Mouse (Mus musculus): ENCODE measurements around the gene Dnmbp. TPM values are rescaled to one million over a fixed set of nuclear protein-coding genes. Genes with fewer than 3 reads are reported as not detected.

Gene Dnmbp
- polyA plus RNA-seq, 1 experiment from 2014 or later: 7.4 TPM

DNA sequence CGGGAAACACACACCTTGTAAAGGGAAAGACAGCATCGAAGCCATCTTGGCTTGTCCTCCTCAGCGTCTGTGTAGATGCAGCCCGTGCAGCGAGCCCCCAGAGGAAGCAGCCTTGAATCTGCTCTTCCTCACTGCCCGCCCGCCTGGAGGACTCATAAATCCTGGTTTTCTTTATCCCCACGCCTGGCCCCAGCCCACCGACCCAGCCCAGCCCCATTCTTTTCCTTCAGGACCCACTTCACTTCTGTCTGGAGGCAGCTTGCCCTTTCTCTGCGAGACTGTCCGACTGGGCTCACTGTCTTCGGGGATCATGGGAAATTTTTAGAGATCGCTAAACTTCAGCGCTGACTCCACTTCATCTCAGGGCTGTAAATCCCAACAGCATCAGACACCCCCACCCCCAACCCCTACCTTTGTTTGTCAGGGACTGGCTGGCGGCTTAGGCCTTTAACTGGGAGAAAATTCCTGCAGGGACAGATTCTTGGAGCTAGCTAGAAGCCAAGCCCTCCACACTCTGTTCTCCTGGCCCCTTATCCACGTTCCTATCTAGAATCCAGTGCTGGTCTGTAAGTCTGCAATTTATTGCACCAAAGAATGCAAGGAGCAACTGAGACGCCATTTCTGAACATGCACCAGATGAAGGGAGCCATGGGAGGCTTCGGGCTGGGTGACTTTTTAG is 57.0 kb downstream of the Dnmbp start:
- Histone ChIP-seq H3K9me3 (replicated peaks; ENCODE audit: control insufficient read depth, low read length, poor library complexity, severe bottlenecking) (no peaks in the 10 kb centered on the region), H3K4me3 (ENCODE audit: low read depth, low read length) (peak overlapping the region; percentile 20), H3K9ac (ENCODE audit: low read depth, low read length) (peak overlapping the region; percentile 40; the same call in 1 of the 2 replicates), H3K4me2 (ENCODE audit: low read length) (peak overlapping the region; percentile 51), H3K36me3 (ENCODE audit: control insufficient read depth, insufficient read depth, low read length) (no peaks in the 10 kb centered on the region), H3K27me3 (ENCODE audit: control insufficient read depth, insufficient read depth, low read depth, low read length) (no peaks in the 10 kb centered on the region), H3K4me1 (ENCODE audit: control insufficient read depth, insufficient read depth, low read length) (peaks cover 21% of the 10 kb centered on the region), H3K27ac (ENCODE audit: low read length) (no peak overlapping the region)
- WGBS: 18% methylated on average over 18 of the region's 18 CpGs
- ATAC-seq: no peak

DNA sequence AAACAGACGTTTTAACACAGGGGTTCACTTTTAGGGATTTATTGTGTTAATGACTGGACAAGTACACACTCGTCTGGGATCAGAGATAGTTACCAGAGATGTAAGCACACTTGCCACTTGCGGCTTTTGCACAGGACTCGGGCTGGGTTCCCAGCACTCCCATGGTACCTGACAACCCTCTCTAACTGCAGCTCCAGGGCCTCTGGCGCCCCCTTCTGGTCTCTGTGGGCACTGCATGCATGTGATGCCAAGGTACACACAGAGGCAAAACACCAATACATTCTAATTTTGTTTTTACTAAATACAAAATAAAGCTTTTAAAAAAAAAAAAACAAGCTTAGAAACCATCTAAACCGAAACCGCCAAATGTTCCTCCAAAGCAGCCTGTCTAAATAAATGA is 58.4 kb downstream of the Dnmbp start:
- no peak overlapping the region for H3K4me2 ChIP-seq (ENCODE audit: low read length)
- H3K27ac ChIP-seq (ENCODE audit: low read length): no peak overlapping the region
- H3K9ac ChIP-seq (ENCODE audit: low read depth, low read length): no peak overlapping the region
- H3K36me3 ChIP-seq (ENCODE audit: control insufficient read depth, insufficient read depth, low read length): no peaks in the 10 kb centered on the region
- no peak for ATAC-seq
- H3K4me3 ChIP-seq (ENCODE audit: low read depth, low read length): no peak overlapping the region
- WGBS: 88% methylated on average over 7 of the region's 7 CpGs
- no peaks in the 10 kb centered on the region for H3K9me3 ChIP-seq (replicated peaks; ENCODE audit: control insufficient read depth, low read length, poor library complexity, severe bottlenecking)
- peaks cover 28% of the 10 kb centered on the region for H3K4me1 ChIP-seq (ENCODE audit: control insufficient read depth, insufficient read depth, low read length)
- no peaks in the 10 kb centered on the region for H3K27me3 ChIP-seq (ENCODE audit: control insufficient read depth, insufficient read depth, low read depth, low read length)

DNA sequence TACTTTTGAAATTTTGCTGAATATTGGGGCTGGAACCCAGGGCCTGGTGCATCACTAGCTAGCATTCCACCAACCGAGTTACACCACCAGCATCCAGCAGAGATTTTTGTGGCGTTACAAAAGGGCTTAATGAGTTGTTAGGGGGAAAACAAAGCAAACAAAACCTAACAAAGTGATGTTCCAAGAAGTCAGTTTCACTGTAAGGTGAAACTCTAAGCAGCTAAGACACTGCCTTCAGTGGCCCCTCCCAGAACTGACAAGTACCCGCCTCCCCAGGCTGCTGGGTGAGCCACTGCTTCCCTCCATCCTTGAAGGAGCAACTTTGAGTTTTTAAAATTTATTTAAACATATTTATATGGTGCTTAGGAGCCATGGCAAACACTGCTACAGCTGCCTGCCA is 59.6 kb downstream of the Dnmbp start:
- WGBS: 19% methylated on average over 3 of the region's 3 CpGs
- H3K4me1 ChIP-seq (ENCODE audit: control insufficient read depth, insufficient read depth, low read length): peaks cover 32% of the 10 kb centered on the region
- H3K27ac ChIP-seq (ENCODE audit: low read length): no peak overlapping the region
- H3K9ac ChIP-seq (ENCODE audit: low read depth, low read length): no peak overlapping the region
- ATAC-seq: no peak
- H3K9me3 ChIP-seq (replicated peaks; ENCODE audit: control insufficient read depth, low read length, poor library complexity, severe bottlenecking): no peaks in the 10 kb centered on the region
- no peak overlapping the region for H3K4me2 ChIP-seq (ENCODE audit: low read length)
- no peaks in the 10 kb centered on the region for H3K36me3 ChIP-seq (ENCODE audit: control insufficient read depth, insufficient read depth, low read length)
- H3K27me3 ChIP-seq (ENCODE audit: control insufficient read depth, insufficient read depth, low read depth, low read length): no peaks in the 10 kb centered on the region
- H3K4me3 ChIP-seq (ENCODE audit: low read depth, low read length): no peak overlapping the region

DNA sequence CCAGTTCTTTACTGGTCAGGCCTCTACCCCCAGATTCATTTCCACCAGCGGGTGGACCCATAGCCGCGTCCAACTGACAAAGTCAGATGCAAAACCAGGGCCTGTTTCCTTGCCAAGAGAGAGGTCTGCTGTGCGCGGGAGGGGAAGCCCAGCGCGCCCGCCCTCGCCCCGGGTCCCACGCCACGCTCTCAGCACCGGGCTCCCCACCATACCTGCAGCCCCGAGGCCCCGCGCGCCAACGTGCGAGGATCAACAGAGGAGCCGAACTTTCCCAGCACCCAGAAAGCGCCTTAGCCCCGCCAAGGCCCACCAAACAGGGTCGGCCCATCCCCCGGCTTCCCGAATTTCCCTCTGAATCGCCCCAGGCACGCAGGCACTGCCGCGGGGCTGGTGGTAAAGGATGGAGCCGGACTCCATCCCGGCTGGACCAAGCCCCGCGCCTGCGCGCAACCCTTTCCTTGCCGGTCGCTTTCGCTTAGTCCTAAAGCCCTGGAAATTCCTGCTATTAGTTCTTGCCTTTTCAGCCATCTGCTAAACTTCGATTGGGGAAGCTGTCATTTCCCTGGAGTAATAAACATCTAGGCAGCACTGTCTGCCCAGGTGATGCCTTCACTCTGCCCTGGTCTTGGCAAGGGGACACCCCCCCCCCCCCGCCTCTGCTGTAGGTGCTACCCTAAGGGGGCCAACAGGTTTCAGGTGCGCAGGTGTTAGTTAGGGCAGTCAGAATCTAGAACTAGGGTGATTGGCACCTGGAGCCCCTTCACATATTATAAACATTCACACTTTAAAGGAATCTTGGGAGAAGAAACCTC is 60.4 kb downstream of the Dnmbp start:
- Histone ChIP-seq H3K27ac (ENCODE audit: low read length) (peak overlapping the region; percentile 78), H3K4me2 (ENCODE audit: low read length) (peak overlapping the region; percentile 76), H3K4me3 (ENCODE audit: low read depth, low read length) (peak overlapping the region; percentile 73), H3K27me3 (ENCODE audit: control insufficient read depth, insufficient read depth, low read depth, low read length) (no peaks in the 10 kb centered on the region), H3K36me3 (ENCODE audit: control insufficient read depth, insufficient read depth, low read length) (no peaks in the 10 kb centered on the region), H3K4me1 (ENCODE audit: control insufficient read depth, insufficient read depth, low read length) (peaks cover 32% of the 10 kb centered on the region), H3K9ac (ENCODE audit: low read depth, low read length) (peak overlapping the region; percentile 70), H3K9me3 (replicated peaks; ENCODE audit: control insufficient read depth, low read length, poor library complexity, severe bottlenecking) (no peaks in the 10 kb centered on the region)
- 2% methylated on average over 41 of the region's 41 CpGs for WGBS
- ATAC-seq: peak; percentile 88

DNA sequence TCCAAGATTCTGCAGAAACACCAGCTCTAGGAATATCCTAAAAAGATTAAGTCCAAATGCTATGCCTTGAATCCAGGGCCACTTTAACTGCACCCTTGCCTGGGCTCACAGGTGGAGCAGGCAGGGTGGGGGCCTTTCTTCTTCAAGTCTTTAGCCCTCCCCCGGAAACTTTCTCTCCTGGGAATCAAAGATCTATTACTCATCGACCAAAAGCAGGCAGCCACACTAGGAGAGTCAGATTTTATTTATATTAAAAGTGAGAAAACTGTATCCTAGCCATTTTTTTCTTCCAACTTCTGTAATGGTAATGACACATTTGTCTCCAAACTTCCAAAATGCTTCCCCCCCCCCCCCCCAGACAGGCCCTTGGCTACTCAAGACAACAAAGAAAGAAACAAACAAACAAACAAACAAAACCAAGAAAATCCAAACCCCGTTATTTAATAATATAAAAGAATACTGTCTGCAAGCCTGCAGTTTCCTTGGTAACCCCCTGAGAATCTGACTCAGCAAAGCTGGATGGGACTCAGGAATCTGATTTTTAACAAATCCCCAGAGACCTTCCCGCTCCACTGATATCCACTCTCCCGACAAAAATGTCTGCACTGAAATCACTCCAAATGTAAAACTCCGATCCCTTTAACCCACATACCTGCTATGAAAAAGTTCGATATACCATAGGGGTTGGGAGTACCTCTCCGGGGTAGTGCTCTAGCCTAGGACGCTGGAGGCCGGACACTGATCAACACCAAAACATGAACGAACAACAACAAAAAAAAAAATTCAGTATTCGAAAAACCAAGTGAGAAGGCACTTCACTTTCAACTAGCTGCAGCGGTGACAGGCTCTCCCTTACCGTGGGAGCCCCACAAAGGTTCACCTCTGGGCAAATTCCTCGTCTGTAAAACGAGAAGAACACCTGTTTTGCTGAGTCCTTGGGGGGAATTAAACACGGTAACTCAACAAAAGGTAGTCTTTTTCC is 61.6 kb downstream of the Dnmbp start:
- WGBS: 2% methylated on average over 17 of the region's 17 CpGs
- H3K27me3 ChIP-seq (ENCODE audit: control insufficient read depth, insufficient read depth, low read depth, low read length): no peaks in the 10 kb centered on the region
- peaks cover 31% of the 10 kb centered on the region for H3K4me1 ChIP-seq (ENCODE audit: control insufficient read depth, insufficient read depth, low read length)
- H3K4me2 ChIP-seq (ENCODE audit: low read length): peak overlapping the region; percentile 76
- H3K36me3 ChIP-seq (ENCODE audit: control insufficient read depth, insufficient read depth, low read length): no peaks in the 10 kb centered on the region
- no peaks in the 10 kb centered on the region for H3K9me3 ChIP-seq (replicated peaks; ENCODE audit: control insufficient read depth, low read length, poor library complexity, severe bottlenecking)
- ATAC-seq: no peak
- H3K4me3 ChIP-seq (ENCODE audit: low read depth, low read length): peak overlapping the region; percentile 73
- H3K9ac ChIP-seq (ENCODE audit: low read depth, low read length): peak overlapping the region; percentile 53
- H3K27ac ChIP-seq (ENCODE audit: low read length): no peak overlapping the region; the same call in 1 of the 2 replicates

DNA sequence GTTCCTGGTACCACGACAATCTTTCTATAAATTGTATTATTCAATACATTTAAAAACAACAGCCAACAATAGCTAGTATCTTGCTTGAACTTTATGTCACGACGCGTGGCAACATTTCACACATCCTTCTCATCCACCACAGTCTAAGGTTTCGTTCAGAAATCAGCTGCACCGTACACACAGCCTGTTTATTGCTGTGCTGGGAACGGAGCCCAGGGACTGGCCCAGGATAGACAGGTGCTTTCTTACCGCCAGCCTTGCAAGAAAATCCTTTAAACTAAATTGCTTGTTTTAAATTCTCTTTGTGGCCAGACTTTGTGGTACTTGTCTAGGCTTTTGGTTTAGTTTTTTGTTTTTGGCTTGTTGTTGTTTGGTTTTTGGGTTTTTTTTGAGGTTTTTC is 62.6 kb downstream of the Dnmbp start:
- Histone ChIP-seq H3K9ac (ENCODE audit: low read depth, low read length) (no peak overlapping the region), H3K9me3 (replicated peaks; ENCODE audit: control insufficient read depth, low read length, poor library complexity, severe bottlenecking) (no peaks in the 10 kb centered on the region), H3K27me3 (ENCODE audit: control insufficient read depth, insufficient read depth, low read depth, low read length) (no peaks in the 10 kb centered on the region), H3K36me3 (ENCODE audit: control insufficient read depth, insufficient read depth, low read length) (peaks cover 3% of the 10 kb centered on the region), H3K27ac (ENCODE audit: low read length) (no peak overlapping the region), H3K4me2 (ENCODE audit: low read length) (no peak overlapping the region), H3K4me3 (ENCODE audit: low read depth, low read length) (no peak overlapping the region), H3K4me1 (ENCODE audit: control insufficient read depth, insufficient read depth, low read length) (peaks cover 24% of the 10 kb centered on the region)
- 74% methylated on average over 8 of the region's 8 CpGs for WGBS
- ATAC-seq: no peak

DNA sequence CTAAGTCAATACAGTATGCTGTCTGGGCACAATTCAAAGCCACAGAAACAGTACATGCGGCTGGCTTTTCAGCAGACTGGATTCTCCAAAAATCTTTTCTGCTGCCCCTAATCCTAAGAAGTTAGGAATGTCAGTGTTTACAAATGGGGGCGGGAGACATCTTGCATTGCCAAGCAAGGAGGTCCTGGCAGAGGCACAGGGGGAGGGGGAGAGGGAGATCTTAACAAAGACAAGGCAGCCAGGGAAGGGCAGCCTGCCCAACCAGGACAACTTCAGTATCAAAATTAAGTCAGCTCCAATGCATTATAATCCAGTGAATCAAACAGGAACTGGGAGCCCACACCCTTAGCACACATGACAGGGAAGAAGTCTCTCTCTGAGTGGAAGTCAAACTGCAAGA is 64.0 kb downstream of the Dnmbp start:
- 12% methylated on average over 2 of the region's 2 CpGs for WGBS

DNA sequence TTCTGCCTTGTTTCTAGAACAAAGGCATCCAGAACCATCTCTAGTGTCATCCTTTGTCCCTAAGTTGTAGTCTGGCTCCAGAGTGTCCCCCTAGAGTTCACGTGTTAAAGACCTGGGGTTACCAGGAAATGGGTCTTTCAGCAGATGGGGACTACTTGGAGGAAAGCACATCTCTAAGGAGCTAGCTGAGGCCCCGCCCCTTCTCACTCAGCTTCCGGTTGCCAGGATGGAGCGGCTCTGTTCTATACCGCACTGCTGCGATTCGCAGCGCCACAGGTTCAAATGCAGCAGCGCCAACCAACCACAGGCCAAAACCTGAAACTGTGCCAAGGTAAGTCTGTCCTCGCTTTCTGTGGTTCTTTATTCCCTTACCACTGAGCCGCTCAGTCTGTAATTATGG is 65.6 kb downstream of the Dnmbp start:
- peaks cover 20% of the 10 kb centered on the region for H3K4me1 ChIP-seq (ENCODE audit: control insufficient read depth, insufficient read depth, low read length)
- no peak overlapping the region for H3K4me3 ChIP-seq (ENCODE audit: low read depth, low read length)
- no peaks in the 10 kb centered on the region for H3K9me3 ChIP-seq (replicated peaks; ENCODE audit: control insufficient read depth, low read length, poor library complexity, severe bottlenecking)
- H3K9ac ChIP-seq (ENCODE audit: low read depth, low read length): no peak overlapping the region
- H3K36me3 ChIP-seq (ENCODE audit: control insufficient read depth, insufficient read depth, low read length): peaks cover 8% of the 10 kb centered on the region
- 94% methylated on average over 11 of the region's 11 CpGs for WGBS
- no peaks in the 10 kb centered on the region for H3K27me3 ChIP-seq (ENCODE audit: control insufficient read depth, insufficient read depth, low read depth, low read length)
- no peak overlapping the region for H3K4me2 ChIP-seq (ENCODE audit: low read length)
- no peak for ATAC-seq
- no peak overlapping the region for H3K27ac ChIP-seq (ENCODE audit: low read length)

More for the DNA sequence above, 64.0 kb downstream of the Dnmbp start:
- no peak overlapping the region for H3K4me2 ChIP-seq (ENCODE audit: low read length)
- H3K4me1 ChIP-seq (ENCODE audit: control insufficient read depth, insufficient read depth, low read length): peaks cover 24% of the 10 kb centered on the region
- no peak for ATAC-seq
- no peak overlapping the region for H3K9ac ChIP-seq (ENCODE audit: low read depth, low read length)
- peaks cover 3% of the 10 kb centered on the region for H3K36me3 ChIP-seq (ENCODE audit: control insufficient read depth, insufficient read depth, low read length)
- no peaks in the 10 kb centered on the region for H3K27me3 ChIP-seq (ENCODE audit: control insufficient read depth, insufficient read depth, low read depth, low read length)
- no peaks in the 10 kb centered on the region for H3K9me3 ChIP-seq (replicated peaks; ENCODE audit: control insufficient read depth, low read length, poor library complexity, severe bottlenecking)
- no peak overlapping the region for H3K27ac ChIP-seq (ENCODE audit: low read length)
- no peak overlapping the region for H3K4me3 ChIP-seq (ENCODE audit: low read depth, low read length)

All from midbrain, embryonic 16.5 days (tissue).